Mouse (Mus musculus) heart, embryonic 16.5 days (tissue): ENCODE results near the gene Fez1. TPM values are rescaled to one million over a fixed set of nuclear protein-coding genes. Genes with fewer than 3 reads are reported as not detected.

Experiments
- ATAC-seq: fragments of 200-750 bp; cut with Nextera tagmentation; replicated peaks from 2 replicates; pipeline ENCODE4 v1.8.0; 2017; ENCODE audit warnings: moderate number of reproducible peaks; ENCODE audit not compliant: insufficient read depth, low FRiP score; ENCODE audit errors: extremely low read depth
- H3K27ac ChIP-seq: fragments of 300-500 bp; sonication (generic); 2 replicates; pipeline ENCODE4 v1.5.1; 2014; ENCODE audit warnings: mild to moderate bottlenecking, low read length, control low read depth, moderate library complexity
- H3K27me3 ChIP-seq: fragments of 300-500 bp; sonication (generic); 2 replicates; pipeline ENCODE4 v1.6.1; 2014; ENCODE audit warnings: low read length, mixed read lengths; ENCODE audit not compliant: control insufficient read depth, insufficient read depth
- H3K36me3 ChIP-seq: fragments of 300-500 bp; sonication (generic); 2 replicates; pipeline ENCODE4 v1.6.1; 2014; ENCODE audit not compliant: control insufficient read depth, insufficient read depth
- H3K4me1 ChIP-seq: fragments of 300-500 bp; sonication (generic); 2 replicates; pipeline ENCODE4 v1.6.1; 2014; ENCODE audit warnings: low read length, mixed read lengths; ENCODE audit not compliant: control insufficient read depth, insufficient read depth
- H3K4me2 ChIP-seq: fragments of 300-500 bp; sonication (generic); 2 replicates; pipeline ENCODE4 v1.6.1; 2014; ENCODE audit warnings: low read depth, mild to moderate bottlenecking, control low read depth, low read length
- H3K4me3 ChIP-seq: fragments of 300-500 bp; sonication (generic); 2 replicates; pipeline ENCODE4 v1.5.1; 2014; ENCODE audit warnings: mild to moderate bottlenecking, control low read depth, low read length
- H3K9ac ChIP-seq: fragments of 300-500 bp; sonication (generic); 2 replicates; pipeline ENCODE4 v1.6.1; 2014; ENCODE audit warnings: low read length, control low read depth
- H3K9me3 ChIP-seq: fragments of 300-500 bp; sonication (generic); replicated peaks from 2 replicates; pipeline ENCODE4 v1.6.1; 2016; ENCODE audit warnings: low read length; ENCODE audit not compliant: control insufficient read depth
- WGBS: fragments of 180-500 bp; shearing (Covaris S2); extraction: QIAGEN DNeasy Blood & Tissue Kit; methylation state at CpG from one replicate; pipeline ENCODE4 v1.1.7; 2014; 5-methylcytosine and 5-hydroxymethylcytosine counted together
- polyA plus RNA-seq: library from polyadenylated mRNA; unstranded; fragments of >200 nt; fragmentation: Nextera tagmentation; extraction: Ambion mirVana; gene quantifications from 2 replicates; pipeline ENCODE4 v1.2.1, GENCODE M21; 2015

The Fez1 gene
- polyA plus RNA-seq, 1 experiment from 2014 or later = 2.1 TPM

DNA sequence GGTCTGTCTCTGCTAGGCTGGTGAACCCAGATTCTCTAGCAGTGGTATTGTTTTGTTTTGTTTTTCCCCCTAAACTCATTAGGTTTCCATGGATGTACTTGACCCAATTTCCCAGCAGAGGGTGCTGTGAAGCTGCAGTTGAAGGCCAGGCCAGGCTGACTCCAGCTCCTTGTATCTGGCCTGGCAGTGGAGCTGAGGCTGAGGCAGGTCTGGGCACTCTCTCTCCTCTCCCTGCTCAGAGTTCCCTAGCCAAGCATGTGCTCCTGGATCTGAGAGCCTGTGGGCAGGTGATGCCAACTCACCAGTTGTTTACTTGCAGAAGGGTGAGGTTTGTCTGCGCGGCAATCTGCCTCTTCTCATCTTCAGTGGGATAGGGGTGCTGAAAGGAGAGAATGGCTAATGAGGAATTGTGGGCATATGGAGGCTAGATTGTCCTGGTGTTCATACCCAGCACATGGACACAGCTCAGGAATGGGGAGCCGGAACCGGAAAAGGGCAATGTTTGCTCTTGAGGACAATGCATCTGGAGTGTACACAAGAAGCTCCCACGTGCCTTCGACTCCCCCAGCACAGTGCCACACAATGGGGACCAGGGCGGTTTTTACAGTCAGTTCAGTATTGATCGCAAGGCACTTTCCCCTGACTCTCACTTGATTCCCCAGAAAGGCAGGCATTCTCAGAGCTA is 73.5 kb downstream of the Fez1 start:
- Histone ChIP-seq H3K4me1 (peaks cover 4% of the 10 kb centered on the region; the same call in 1 of the 2 replicates), H3K27me3 (no peaks in the 10 kb centered on the region), H3K27ac (no peak overlapping the region), H3K9ac (no peak overlapping the region), H3K4me2 (no peak overlapping the region), H3K36me3 (no peaks in the 10 kb centered on the region), H3K4me3 (no peak overlapping the region), H3K9me3 (no peaks in the 10 kb centered on the region)
- WGBS = 70% methylated on average over 8 of the region's 8 CpGs
- ATAC-seq = no peak

- Histone ChIP-seq H3K9ac (no peak overlapping the region), H3K9me3 (no peaks in the 10 kb centered on the region), H3K4me1 (peaks cover 4% of the 10 kb centered on the region; the same call in 1 of the 2 replicates), H3K36me3 (no peaks in the 10 kb centered on the region), H3K4me2 (no peak overlapping the region), H3K27me3 (no peaks in the 10 kb centered on the region), H3K4me3 (no peak overlapping the region), H3K27ac (peak overlapping the region; percentile 30; the same call in 1 of the 2 replicates)
- WGBS = 73% methylated on average over 3 of the region's 3 CpGs
- ATAC-seq = peak; percentile 82
Observed at GRCm38 (mm10) chr9:36898560-36898959, 76.9 kb downstream of the Fez1 start.

DNA sequence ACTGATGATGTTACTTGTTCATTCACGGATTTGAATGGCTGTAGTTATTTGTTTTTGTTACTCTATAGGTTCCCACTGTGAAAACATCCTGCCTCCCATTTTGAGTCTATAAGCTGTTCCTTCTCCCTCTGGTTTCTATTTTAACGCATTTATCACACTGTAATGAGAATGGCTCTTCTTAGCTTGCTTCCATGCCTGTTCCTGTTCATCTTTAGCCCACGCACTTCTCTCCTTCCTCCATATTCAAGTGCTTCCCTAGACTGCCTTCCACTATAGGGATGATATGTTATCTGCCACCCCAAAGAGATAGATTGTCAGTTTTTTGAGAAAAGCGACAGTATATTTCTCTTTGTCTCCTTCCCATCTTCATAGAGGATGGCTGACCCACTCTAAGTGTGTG is 78.8 kb downstream of the Fez1 start:
- H3K36me3 ChIP-seq = no peaks in the 10 kb centered on the region
- WGBS = 81% methylated on average over 4 of the region's 4 CpGs
- peaks cover 6% of the 10 kb centered on the region for H3K4me1 ChIP-seq

DNA sequence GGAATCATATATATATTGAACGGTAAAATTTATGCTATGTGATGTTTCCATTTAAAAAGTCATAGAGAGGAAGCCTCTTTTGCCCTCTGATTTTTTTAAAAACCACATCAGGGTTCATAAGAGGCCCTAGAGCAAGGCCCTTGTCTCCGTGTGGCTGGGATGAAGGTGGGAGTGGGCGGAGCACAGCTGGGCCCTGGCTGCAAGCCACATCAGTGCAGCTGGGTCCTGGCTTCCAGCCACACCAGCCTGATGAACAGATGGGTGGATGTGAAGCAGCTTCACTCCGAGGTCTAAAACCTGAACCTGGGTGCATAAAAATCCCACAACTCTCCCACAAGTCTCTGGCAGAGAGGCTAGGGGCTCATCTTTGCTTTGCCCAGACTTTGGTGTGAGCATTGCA is 83.8 kb downstream of the Fez1 start:
- Histone ChIP-seq H3K4me3 (no peak overlapping the region), H3K4me1 (peaks cover 9% of the 10 kb centered on the region), H3K27me3 (no peaks in the 10 kb centered on the region), H3K9ac (no peak overlapping the region), H3K4me2 (no peak overlapping the region), H3K36me3 (no peaks in the 10 kb centered on the region), H3K9me3 (no peaks in the 10 kb centered on the region), H3K27ac (no peak overlapping the region)
- 38% methylated on average over 4 of the region's 4 CpGs for WGBS
- ATAC-seq = peak; percentile 45; the same call in 1 of the 2 replicates

More for the DNA sequence above, 78.8 kb downstream of the Fez1 start:
- no peak overlapping the region for H3K27ac ChIP-seq
- H3K9me3 ChIP-seq = no peaks in the 10 kb centered on the region
- H3K9ac ChIP-seq = no peak overlapping the region
- H3K4me2 ChIP-seq = no peak overlapping the region
- no peak overlapping the region for H3K4me3 ChIP-seq
- no peak for ATAC-seq
- no peaks in the 10 kb centered on the region for H3K27me3 ChIP-seq

GRCm38 (mm10) chr9:36916362-36916761 is 94.7 kb downstream of the Fez1 start:
- no peak overlapping the region for H3K4me3 ChIP-seq
- peaks cover 2% of the 10 kb centered on the region; the same call in 1 of the 2 replicates for H3K4me1 ChIP-seq
- peak overlapping the region; percentile 49 for H3K4me2 ChIP-seq
- WGBS = 2% methylated on average over 6 of the region's 6 CpGs
- 0 out of 2 replicates have a peak, but pooled peaks have one; percentile 37 for ATAC-seq
- H3K9ac ChIP-seq = no peak overlapping the region
- no peaks in the 10 kb centered on the region for H3K36me3 ChIP-seq
- H3K9me3 ChIP-seq = no peaks in the 10 kb centered on the region
- no peaks in the 10 kb centered on the region for H3K27me3 ChIP-seq
- no peak overlapping the region for H3K27ac ChIP-seq

GRCm38 (mm10) chr9:36916915-36917314 is 95.3 kb downstream of the Fez1 start:
- Histone ChIP-seq H3K36me3 (no peaks in the 10 kb centered on the region), H3K4me2 (no peak overlapping the region), H3K27me3 (no peaks in the 10 kb centered on the region), H3K9ac (no peak overlapping the region), H3K4me3 (no peak overlapping the region), H3K4me1 (peaks cover 2% of the 10 kb centered on the region; the same call in 1 of the 2 replicates), H3K27ac (no peak overlapping the region), H3K9me3 (no peaks in the 10 kb centered on the region)
- 37% methylated on average over 5 of the region's 5 CpGs for WGBS
- ATAC-seq = no peak

- no peaks in the 10 kb centered on the region for H3K36me3 ChIP-seq
- ATAC-seq = no peak
- no peak overlapping the region for H3K27ac ChIP-seq
- no peak overlapping the region for H3K9ac ChIP-seq
- no peaks in the 10 kb centered on the region for H3K27me3 ChIP-seq
- peaks cover 2% of the 10 kb centered on the region; the same call in 1 of the 2 replicates for H3K4me1 ChIP-seq
- no peak overlapping the region for H3K4me3 ChIP-seq
- WGBS = 70% methylated on average over 3 of the region's 3 CpGs
- H3K4me2 ChIP-seq = no peak overlapping the region
- H3K9me3 ChIP-seq = no peaks in the 10 kb centered on the region
Observed at GRCm38 (mm10) chr9:36918582-36918981, 96.9 kb downstream of the Fez1 start.

GRCm38 (mm10) chr9:36919472-36919871 is 97.8 kb downstream of the Fez1 start:
- 49% methylated on average over 4 of the region's 4 CpGs for WGBS
- H3K4me1 ChIP-seq = peaks cover 2% of the 10 kb centered on the region; the same call in 1 of the 2 replicates
- no peak for ATAC-seq

DNA sequence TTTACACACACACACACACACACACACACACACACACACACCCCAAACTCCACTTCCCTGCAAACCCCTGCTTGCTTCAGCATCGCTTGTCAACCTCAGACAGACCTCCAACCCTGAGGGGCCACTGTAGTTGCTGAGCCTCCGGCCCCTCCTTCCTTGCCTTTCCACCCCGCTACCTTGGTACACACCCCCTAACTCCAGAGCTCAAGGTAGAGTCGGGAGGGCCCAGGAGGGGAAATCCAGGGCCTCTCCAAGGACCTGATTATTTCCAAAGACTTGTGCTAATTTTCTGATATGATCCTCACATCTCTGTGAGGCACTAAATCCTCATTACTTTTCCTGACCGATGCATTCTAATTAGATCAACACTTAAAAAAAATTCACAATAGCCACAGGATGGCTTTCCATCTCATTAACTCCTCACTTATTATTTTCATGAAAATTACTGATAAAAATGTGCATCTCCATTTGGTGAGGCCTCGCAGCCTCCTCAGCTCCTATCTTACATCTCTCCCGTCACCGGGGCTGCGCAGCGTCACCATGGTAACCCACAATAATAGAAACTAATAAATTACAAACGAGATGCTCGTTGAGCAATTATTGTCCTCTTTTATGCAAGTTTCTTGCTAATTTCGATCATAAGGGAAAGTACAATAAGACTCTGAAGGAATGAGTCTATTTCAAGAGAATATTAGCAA is 100.2 kb downstream of the Fez1 start:
- H3K27me3 ChIP-seq = no peaks in the 10 kb centered on the region
- 80% methylated on average over 13 of the region's 13 CpGs for WGBS
- no peak overlapping the region for H3K4me2 ChIP-seq
- no peak overlapping the region for H3K4me3 ChIP-seq
- no peak overlapping the region for H3K27ac ChIP-seq
- no peaks in the 10 kb centered on the region for H3K36me3 ChIP-seq
- H3K9ac ChIP-seq = no peak overlapping the region
- ATAC-seq = no peak
- H3K4me1 ChIP-seq = no peaks in the 10 kb centered on the region
- no peaks in the 10 kb centered on the region for H3K9me3 ChIP-seq

More at GRCm38 (mm10) chr9:36919472-36919871, 97.8 kb downstream of the Fez1 start:
- H3K4me2 ChIP-seq = no peak overlapping the region
- no peaks in the 10 kb centered on the region for H3K27me3 ChIP-seq
- H3K36me3 ChIP-seq = no peaks in the 10 kb centered on the region
- H3K4me3 ChIP-seq = no peak overlapping the region
- no peak overlapping the region for H3K9ac ChIP-seq
- H3K27ac ChIP-seq = no peak overlapping the region
- H3K9me3 ChIP-seq = no peaks in the 10 kb centered on the region
